Mouse (Mus musculus) liver, postnatal 0 days (tissue): ENCODE results near the gene Rims4. TPM values are rescaled to one million over a fixed set of nuclear protein-coding genes. Genes with fewer than 3 reads are reported as not detected.

Source experiments
- ATAC-seq: fragments of 200-750 bp; cut with Nextera tagmentation; 2 replicates; pipeline ENCODE4 v1.8.0; 2017; ENCODE audit warnings: mild to moderate bottlenecking, moderate library complexity
- DNase-seq: peaks from one replicate; pipeline ENCODE4 v3.0.0-alpha.2; 2016
- H3K27ac ChIP-seq: fragments of 300-500 bp; sonication (generic); 2 replicates; pipeline ENCODE4 v1.5.1; 2014; ENCODE audit warnings: antibody characterized with exemption, moderate library complexity, mild to moderate bottlenecking, low read depth
- H3K27me3 ChIP-seq: fragments of 300-500 bp; sonication (generic); 2 replicates; pipeline ENCODE4 v1.6.1; 2014; ENCODE audit warnings: low read length, control low read depth, mixed read lengths; ENCODE audit not compliant: insufficient read depth
- H3K36me3 ChIP-seq: fragments of 300-500 bp; sonication (generic); replicated peaks from 2 replicates; pipeline ENCODE4 v1.6.1; 2014; ENCODE audit warnings: mild to moderate bottlenecking, control low read depth, low read length, moderate library complexity, mixed read lengths; ENCODE audit not compliant: insufficient read depth
- H3K4me1 ChIP-seq: fragments of 300-500 bp; sonication (generic); 2 replicates; pipeline ENCODE4 v1.6.1; 2014; ENCODE audit warnings: antibody characterized with exemption, mild to moderate bottlenecking, control low read depth; ENCODE audit not compliant: insufficient read depth
- H3K4me2 ChIP-seq: fragments of 300-500 bp; sonication (generic); 2 replicates; pipeline ENCODE4 v1.6.1; 2014; ENCODE audit warnings: low read depth, mild to moderate bottlenecking, low read length, moderate library complexity, mixed read lengths
- H3K4me3 ChIP-seq: fragments of 300-500 bp; sonication (generic); 2 replicates; pipeline ENCODE4 v1.5.1; 2014; ENCODE audit warnings: low read depth, low read length
- H3K9ac ChIP-seq: fragments of 300-500 bp; sonication (generic); replicated peaks from 2 replicates; pipeline ENCODE4 v1.6.1; 2014; ENCODE audit warnings: mild to moderate bottlenecking, moderate library complexity
- H3K9me3 ChIP-seq: fragments of 300-500 bp; sonication (generic); 2 replicates; pipeline ENCODE4 v1.6.1; 2016; ENCODE audit warnings: mild to moderate bottlenecking, control low read depth, low read length, mixed read lengths
- CTCF ChIP-seq: sonication (generic); IDR thresholded peaks from 2 replicates; pipeline ENCODE4 v1.5.1; 2016; ENCODE audit warnings: antibody characterized with exemption, low read depth
- EP300 ChIP-seq: IDR thresholded peaks from 2 replicates; pipeline ENCODE4 v1.6.1; 2016; ENCODE audit warnings: antibody characterized with exemption, low read depth, mild to moderate bottlenecking
- WGBS: fragments of 180-500 bp; shearing (Covaris S2); extraction: QIAGEN DNeasy Blood & Tissue Kit; methylation state at CpG from one replicate; pipeline ENCODE4 v1.1.7; 2014; ENCODE audit not compliant: insufficient replicate concordance; 5-methylcytosine and 5-hydroxymethylcytosine counted together
- polyA plus RNA-seq: library from polyadenylated mRNA; unstranded; fragments of >200 nt; fragmentation: Nextera tagmentation; extraction: Ambion mirVana; gene quantifications from 2 replicates; pipeline ENCODE4 v1.2.1, GENCODE M21; 2015

The Rims4 gene
- polyA plus RNA-seq, 1 experiment from 2014 or later, result 1.1 TPM

GRCm38 (mm10) chr2:163874877-163875276 lies 43.6 kb downstream of the Rims4 start:
- 59% methylated on average over 5 of the region's 5 CpGs for WGBS
- no peak for TF ChIP-seq EP300
- TF ChIP-seq CTCF, result no peak
- no peak overlapping the region for H3K9ac ChIP-seq

GRCm38 (mm10) chr2:163871906-163872305 lies 46.6 kb downstream of the Rims4 start:
- Histone ChIP-seq H3K9ac (no peak overlapping the region), H3K4me2 (no peak overlapping the region), H3K4me1 (no peaks in the 10 kb centered on the region), H3K9me3 (no peaks in the 10 kb centered on the region), H3K27ac (no peak overlapping the region), H3K4me3 (no peak overlapping the region), H3K36me3 (no peaks in the 10 kb centered on the region), H3K27me3 (no peaks in the 10 kb centered on the region)
- no peak for TF ChIP-seq CTCF
- no peak for TF ChIP-seq EP300
- DNase-seq (no peak), ATAC-seq (no peak)
- 49% methylated on average over 3 of the region's 3 CpGs for WGBS

More at GRCm38 (mm10) chr2:163874877-163875276, 43.6 kb downstream of the Rims4 start:
- no peak overlapping the region for H3K4me2 ChIP-seq
- DNase-seq (no peak), ATAC-seq (no peak)
- no peak overlapping the region for H3K27ac ChIP-seq
- H3K4me3 ChIP-seq, result no peak overlapping the region
- H3K27me3 ChIP-seq, result no peaks in the 10 kb centered on the region
- no peaks in the 10 kb centered on the region for H3K9me3 ChIP-seq
- no peaks in the 10 kb centered on the region for H3K36me3 ChIP-seq
- no peaks in the 10 kb centered on the region for H3K4me1 ChIP-seq

- H3K9ac ChIP-seq, result no peak overlapping the region
- DNase-seq, result no peak
- no peak overlapping the region for H3K27ac ChIP-seq
- H3K27me3 ChIP-seq, result no peaks in the 10 kb centered on the region
- H3K4me2 ChIP-seq, result no peak overlapping the region
- ATAC-seq, result no peak
- H3K9me3 ChIP-seq, result no peaks in the 10 kb centered on the region
- no peak overlapping the region for H3K4me3 ChIP-seq
- no peaks in the 10 kb centered on the region for H3K36me3 ChIP-seq
- 79% methylated on average over 4 of the region's 4 CpGs for WGBS
- no peaks in the 10 kb centered on the region for H3K4me1 ChIP-seq
- TF ChIP-seq EP300 (no peak), CTCF (no peak)
Observed at GRCm38 (mm10) chr2:163871266-163871665, 47.2 kb downstream of the Rims4 start.

DNA sequence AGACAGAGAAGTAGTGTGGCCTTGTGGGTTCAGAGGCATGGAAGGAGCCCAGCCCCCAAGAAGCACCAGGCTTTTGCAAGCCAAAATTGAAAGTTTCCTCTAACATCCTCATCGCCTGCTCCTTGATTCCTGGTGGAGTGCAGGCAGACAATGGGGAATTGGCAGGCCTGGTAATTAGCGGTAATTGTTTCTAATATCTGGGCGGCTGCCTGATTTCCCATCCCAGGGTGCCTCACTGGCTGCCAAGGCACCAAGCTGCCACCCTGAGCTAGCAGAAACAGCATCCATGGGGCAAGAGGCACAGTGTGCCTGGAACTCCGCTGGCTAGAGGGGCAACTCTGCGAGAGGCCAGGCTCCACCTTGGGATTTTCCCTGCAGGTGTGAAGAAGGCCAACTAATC lies 48.7 kb downstream of the Rims4 start:
- Histone ChIP-seq H3K27ac (no peak overlapping the region), H3K4me2 (no peak overlapping the region), H3K4me1 (no peaks in the 10 kb centered on the region), H3K9ac (no peak overlapping the region), H3K27me3 (no peaks in the 10 kb centered on the region), H3K9me3 (no peaks in the 10 kb centered on the region), H3K4me3 (no peak overlapping the region), H3K36me3 (no peaks in the 10 kb centered on the region)
- DNase-seq (no peak), ATAC-seq (no peak)
- 64% methylated on average over 5 of the region's 5 CpGs for WGBS
- no peak for TF ChIP-seq CTCF
- TF ChIP-seq EP300, result no peak

GRCm38 (mm10) chr2:163866061-163866460 lies 52.4 kb downstream of the Rims4 start:
- WGBS, result 79% methylated on average over 9 of the region's 9 CpGs
- H3K4me3 ChIP-seq, result no peak overlapping the region

GRCm38 (mm10) chr2:163865311-163865710 lies 53.2 kb downstream of the Rims4 start:
- Histone ChIP-seq H3K4me3 (no peak overlapping the region), H3K27ac (no peak overlapping the region), H3K4me1 (no peaks in the 10 kb centered on the region), H3K9me3 (no peaks in the 10 kb centered on the region), H3K36me3 (no peaks in the 10 kb centered on the region), H3K27me3 (no peaks in the 10 kb centered on the region), H3K9ac (no peak overlapping the region), H3K4me2 (no peak overlapping the region)
- no peak for TF ChIP-seq EP300
- TF ChIP-seq CTCF, result no peak
- 81% methylated on average over 5 of the region's 5 CpGs for WGBS
- ATAC-seq, result no peak
- DNase-seq, result no peak

More at GRCm38 (mm10) chr2:163866061-163866460, 52.4 kb downstream of the Rims4 start:
- Histone ChIP-seq H3K9me3 (no peaks in the 10 kb centered on the region), H3K27me3 (no peaks in the 10 kb centered on the region), H3K27ac (no peak overlapping the region), H3K9ac (no peak overlapping the region), H3K4me2 (no peak overlapping the region), H3K4me1 (no peaks in the 10 kb centered on the region), H3K36me3 (no peaks in the 10 kb centered on the region)
- no peak for TF ChIP-seq EP300
- TF ChIP-seq CTCF, result no peak
- ATAC-seq, result no peak
- no peak for DNase-seq
